Mouse (Mus musculus): Measurements from ENCODE around the gene Spx. TPM values are rescaled to one million over a fixed set of nuclear protein-coding genes. Genes with fewer than 3 reads are reported as not detected.
A peak's percentile ranks its signal among the peaks of the same experiment; 100 is the strongest.

The Spx gene
- not detected for total RNA-seq (2021)

GRCm38 (mm10) chr6:142412906-142413491 lies at the start of gene Spx:
Gene Spx, plus strand, starts transcription at chr6:142413441.
- no peak for DNase-seq

GRCm38 (mm10) chr6:142365742-142366472 lies 47.3 kb upstream of the Spx start:
- no peak for DNase-seq

- DNase-seq = no peak
Measured at GRCm38 (mm10) chr6:142366473-142367018, 46.7 kb upstream of the Spx start.

- no peak for DNase-seq
Measured at GRCm38 (mm10) chr6:142367565-142367964, 45.7 kb upstream of the Spx start.

- DNase-seq = no peak
Measured at GRCm38 (mm10) chr6:142369568-142369967, 43.7 kb upstream of the Spx start.

- DNase-seq = no peak
Measured at GRCm38 (mm10) chr6:142377081-142377480, 36.2 kb upstream of the Spx start.

- DNase-seq = no peak
Measured at GRCm38 (mm10) chr6:142378576-142379330, 34.5 kb upstream of the Spx start.

- no peak for DNase-seq
Measured at GRCm38 (mm10) chr6:142379961-142380360, 33.3 kb upstream of the Spx start.

- no peak for DNase-seq
Measured at GRCm38 (mm10) chr6:142381615-142382014, 31.6 kb upstream of the Spx start.

- no peak for DNase-seq
Measured at GRCm38 (mm10) chr6:142384521-142384920, 28.7 kb upstream of the Spx start.

- DNase-seq = no peak
Measured at GRCm38 (mm10) chr6:142386285-142387010, 26.8 kb upstream of the Spx start.

GRCm38 (mm10) chr6:142387011-142387754 lies 26.1 kb upstream of the Spx start, which contains the start of the genes Recql and Golt1b:
Gene Recql, minus strand, starts transcription at chr6:142387087.
Gene Golt1b, plus strand, starts transcription at chr6:142387221.
- DNase-seq = peak; percentile 99

- no peak for DNase-seq
Measured at GRCm38 (mm10) chr6:142387755-142388271, 25.4 kb upstream of the Spx start.

GRCm38 (mm10) chr6:142389101-142389500 lies 24.1 kb upstream of the Spx start:
- no peak for DNase-seq

- DNase-seq = no peak
Measured at GRCm38 (mm10) chr6:142392312-142392711, 20.9 kb upstream of the Spx start.

GRCm38 (mm10) chr6:142394669-142395068 lies 18.6 kb upstream of the Spx start:
- no peak for DNase-seq

- no peak for DNase-seq
Measured at GRCm38 (mm10) chr6:142395756-142396155, 17.5 kb upstream of the Spx start.

GRCm38 (mm10) chr6:142411140-142411539 lies 2.1 kb upstream of the Spx start:
- no peak for DNase-seq

GRCm38 (mm10) chr6:142413845-142414244 lies 604 bp downstream of the Spx start:
- DNase-seq = no peak

- DNase-seq = no peak
Measured at GRCm38 (mm10) chr6:142414597-142414996, 1.4 kb downstream of the Spx start.

GRCm38 (mm10) chr6:142424976-142425375 lies 11.7 kb downstream of the Spx start:
- no peak for DNase-seq
